Mouse (Mus musculus): ENCODE results near the gene Serpinc1. TPM values are rescaled to one million over a fixed set of nuclear protein-coding genes. Genes with fewer than 3 reads are reported as not detected.

Gene Serpinc1
- total RNA-seq, 2 experiments from 2014 or later: 0.44 to 0.49 TPM

DNA sequence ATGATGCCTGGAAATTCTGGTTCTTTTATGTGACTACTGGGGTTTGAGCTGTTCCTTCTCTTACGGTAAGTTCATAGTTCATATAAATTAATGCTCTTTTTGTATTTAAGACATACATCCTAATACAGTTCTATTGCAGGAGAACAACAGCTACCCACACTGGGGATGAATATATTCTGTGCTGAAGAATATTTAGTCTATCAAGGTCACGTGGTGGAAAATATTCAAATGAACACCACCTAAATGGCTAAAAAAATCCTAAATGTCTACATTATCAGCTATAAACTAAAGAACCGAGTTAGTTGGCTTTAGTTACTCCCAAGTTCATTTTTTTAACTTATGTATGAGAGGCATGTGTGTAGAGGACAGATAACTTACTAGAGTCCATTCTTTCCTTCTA lies 51.7 kb downstream of the Serpinc1 start:
- H3K27ac ChIP-seq: no peak overlapping the region
- no peak for TF ChIP-seq CTCF (conservative IDR thresholded peaks at IDR 0.05)
- H3K4me3 ChIP-seq: no peak overlapping the region
- no peak for DNase-seq (ENCODE audit: low spot score in 2 of 2)

DNA sequence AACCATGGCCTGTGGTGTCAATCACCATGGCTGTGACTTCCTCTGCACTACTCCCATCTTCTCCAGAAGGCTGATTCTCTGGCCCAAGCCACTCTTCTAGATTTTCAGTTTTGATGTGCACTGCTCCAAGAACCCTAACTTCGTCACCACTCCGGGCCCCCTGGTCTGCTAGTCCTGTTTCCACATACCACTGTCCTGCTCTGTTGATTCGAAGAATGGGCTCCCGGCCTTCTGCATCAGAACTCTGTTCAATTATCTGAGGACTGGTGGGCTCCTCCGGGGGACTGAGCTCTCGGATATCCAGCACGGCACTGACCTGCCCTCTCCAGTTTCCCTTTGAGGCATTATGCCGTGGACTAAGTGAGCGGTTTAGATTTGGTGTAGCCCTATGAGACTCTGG lies 53.5 kb downstream of the Serpinc1 start:
- Histone ChIP-seq H3K4me3 (no peak overlapping the region), H3K27ac (no peak overlapping the region)
- no peak for DNase-seq (ENCODE audit: low spot score in 2 of 2)
- no peak for TF ChIP-seq CTCF (conservative IDR thresholded peaks at IDR 0.05)

DNA sequence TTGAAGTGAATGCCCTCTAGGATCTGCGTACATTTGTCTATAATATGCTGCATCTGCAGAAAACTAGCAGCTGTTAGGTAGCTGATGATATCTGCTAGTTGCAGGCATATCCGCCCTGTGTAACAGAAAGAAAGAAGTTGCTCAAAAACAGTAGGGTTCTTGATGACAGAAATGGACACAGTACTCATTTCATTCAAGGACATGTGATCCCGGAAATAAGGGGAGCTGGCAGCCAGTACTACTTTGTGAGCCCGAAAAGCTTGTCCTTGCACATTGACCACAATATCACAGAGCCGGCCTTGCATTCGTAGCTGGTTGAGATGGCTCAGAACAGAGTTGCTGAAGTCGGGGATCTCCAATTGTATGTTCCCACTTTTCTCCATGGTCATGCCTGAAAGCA lies 54.0 kb downstream of the Serpinc1 start:
- no peak for TF ChIP-seq CTCF (conservative IDR thresholded peaks at IDR 0.05)

DNA sequence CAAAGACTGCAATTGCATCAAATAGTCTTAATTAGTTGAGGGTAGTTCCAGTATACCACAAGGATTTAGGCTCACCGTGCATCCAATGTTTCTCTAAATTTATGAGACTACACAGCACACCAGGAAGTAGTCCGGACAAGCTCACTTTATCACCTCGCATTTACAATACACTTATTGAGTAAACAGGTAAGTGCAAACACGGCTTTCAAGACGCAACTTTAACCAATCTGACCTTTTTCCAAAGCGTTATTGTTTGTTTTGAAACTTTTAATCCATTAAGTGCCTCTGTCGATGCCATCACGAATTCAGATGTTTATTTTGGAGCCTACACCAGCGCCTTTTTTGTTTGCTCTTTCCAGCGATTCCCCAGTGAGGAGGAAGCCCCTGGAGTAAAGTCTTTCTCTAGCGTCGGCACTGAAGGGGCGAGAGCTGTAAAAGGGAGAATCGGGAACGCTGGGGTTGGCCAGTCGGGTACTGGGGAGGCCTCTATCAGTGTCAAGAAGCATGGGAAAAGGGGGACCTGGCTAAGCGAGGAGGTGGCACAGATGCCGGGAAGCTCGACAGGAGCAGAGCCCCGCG lies 55.6 kb downstream of the Serpinc1 start:
- no peak for TF ChIP-seq CTCF (conservative IDR thresholded peaks at IDR 0.05)
- H3K27ac ChIP-seq: peak overlapping the region; percentile 98
- no peak for DNase-seq (ENCODE audit: low spot score in 2 of 2)
- peak overlapping the region; percentile 92 for H3K4me3 ChIP-seq

More for the DNA sequence above, 54.0 kb downstream of the Serpinc1 start:
- no peak overlapping the region for H3K27ac ChIP-seq
- no peak for DNase-seq (ENCODE audit: low spot score in 2 of 2)
- H3K4me3 ChIP-seq: no peak overlapping the region

DNA sequence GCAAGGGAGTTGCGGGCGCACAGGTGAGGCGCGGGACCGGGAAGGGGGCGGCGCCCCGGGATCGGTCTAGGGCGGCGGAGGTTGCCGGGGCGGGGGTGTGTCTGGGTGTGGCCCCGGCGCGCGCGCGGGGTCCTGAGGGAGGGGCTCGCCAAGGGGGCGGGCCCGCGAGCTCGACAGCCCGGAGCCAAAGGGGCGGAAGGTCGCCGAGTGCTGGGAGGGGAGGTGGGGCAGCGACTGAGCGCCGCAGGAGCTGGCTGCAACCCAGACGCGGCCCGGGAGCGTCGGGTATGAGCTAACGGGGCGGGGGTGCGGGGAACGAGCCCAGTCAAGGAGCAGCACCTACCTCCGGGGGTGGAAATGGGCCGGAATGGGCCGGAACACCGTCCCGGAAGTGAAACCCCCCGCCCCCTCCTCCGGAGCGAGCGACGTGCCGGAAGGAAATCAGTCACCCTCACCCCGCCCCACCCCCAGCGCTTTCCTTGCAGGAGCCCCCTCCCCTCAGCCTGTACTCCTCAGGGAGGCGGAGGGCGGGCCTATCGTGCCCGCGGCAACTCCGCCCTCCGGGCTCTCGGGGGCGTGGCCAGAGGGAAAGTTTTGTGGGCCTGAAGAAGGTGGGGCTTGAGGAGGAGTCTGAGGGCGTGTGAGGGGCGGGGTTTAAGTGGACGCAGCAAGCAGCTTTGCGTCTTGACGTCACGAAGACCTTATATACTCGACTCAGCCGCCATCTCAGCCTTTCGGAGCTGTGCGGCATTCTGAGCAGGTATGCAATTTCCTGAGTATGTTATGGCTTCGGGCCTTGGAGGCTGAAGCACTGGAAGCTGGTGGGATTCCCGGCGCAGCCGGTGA lies 56.3 kb downstream of the Serpinc1 start, which contains the start of gene Zbtb37:
TSS of gene Zbtb37 (minus strand) at position 415 of the 846 bp plus-strand sequence.
- Histone ChIP-seq H3K27ac (peak within 1 kb of the TSS; percentile 98), H3K4me3 (peak within 1 kb of the TSS; percentile 92)
- DNase-seq (ENCODE audit: low spot score in 2 of 2): peak; percentile 95 to 99
- no peak for TF ChIP-seq CTCF (conservative IDR thresholded peaks at IDR 0.05)

DNA sequence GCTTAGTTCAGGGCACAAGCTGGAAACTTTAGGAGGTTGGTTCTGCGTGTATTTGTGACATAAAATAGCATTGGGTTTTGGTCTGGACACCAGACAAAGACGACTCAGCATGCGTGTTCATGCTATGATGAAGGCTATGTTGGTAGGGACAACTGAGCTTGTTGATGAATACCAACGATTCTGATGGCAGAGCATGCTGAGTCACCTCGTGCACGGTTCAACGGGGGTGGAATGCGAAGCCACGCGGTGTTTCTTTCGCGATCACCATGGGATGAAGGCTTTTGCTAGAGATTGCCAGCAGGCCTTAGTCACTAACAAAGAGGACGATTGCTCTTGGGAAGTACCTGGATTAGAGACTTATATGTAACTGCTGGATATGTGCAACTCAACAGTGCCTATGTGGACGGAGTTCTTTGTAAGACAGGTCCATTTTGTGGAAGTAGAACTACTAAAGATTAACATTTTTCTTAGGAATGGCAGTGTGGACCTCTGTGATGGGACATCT lies 56.9 kb downstream of the Serpinc1 start:
- Histone ChIP-seq H3K4me3 (peak overlapping the region; percentile 92), H3K27ac (peak overlapping the region; percentile 98)
- DNase-seq (ENCODE audit: low spot score in 2 of 2): peak in 1 of 2 experiments; percentile 50
- TF ChIP-seq CTCF (conservative IDR thresholded peaks at IDR 0.05): no peak

DNA sequence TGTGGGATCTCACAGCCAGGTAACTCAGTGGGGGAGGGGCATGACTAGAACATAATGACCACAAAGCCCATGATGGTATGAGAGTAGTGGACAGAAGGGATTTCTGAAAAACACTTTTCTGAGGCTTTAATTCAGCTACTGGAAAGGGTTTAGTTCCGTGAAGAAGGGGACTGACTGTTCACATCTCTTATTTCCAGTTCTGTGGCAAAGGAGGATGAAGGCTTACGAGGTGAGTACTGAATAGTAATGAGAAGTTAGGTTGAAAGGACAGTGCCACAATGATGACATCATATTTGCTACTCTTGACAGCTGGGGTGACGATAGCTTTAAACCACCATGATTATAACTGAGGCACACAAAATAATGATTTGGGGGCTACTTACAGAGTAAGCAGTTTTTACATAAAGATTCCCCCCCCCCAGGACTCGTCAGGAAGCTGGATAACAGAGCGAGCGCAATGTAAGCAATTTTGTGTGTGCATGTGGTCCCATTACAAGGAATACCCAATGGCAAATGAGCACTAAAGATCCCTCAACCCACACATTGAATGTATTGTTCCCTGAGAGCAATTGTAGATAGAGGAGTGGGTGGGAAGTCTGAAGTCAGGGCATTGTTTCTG lies 57.5 kb downstream of the Serpinc1 start:
- peak in 1 of 2 experiments; percentile 4 for DNase-seq (ENCODE audit: low spot score in 2 of 2)

DNA sequence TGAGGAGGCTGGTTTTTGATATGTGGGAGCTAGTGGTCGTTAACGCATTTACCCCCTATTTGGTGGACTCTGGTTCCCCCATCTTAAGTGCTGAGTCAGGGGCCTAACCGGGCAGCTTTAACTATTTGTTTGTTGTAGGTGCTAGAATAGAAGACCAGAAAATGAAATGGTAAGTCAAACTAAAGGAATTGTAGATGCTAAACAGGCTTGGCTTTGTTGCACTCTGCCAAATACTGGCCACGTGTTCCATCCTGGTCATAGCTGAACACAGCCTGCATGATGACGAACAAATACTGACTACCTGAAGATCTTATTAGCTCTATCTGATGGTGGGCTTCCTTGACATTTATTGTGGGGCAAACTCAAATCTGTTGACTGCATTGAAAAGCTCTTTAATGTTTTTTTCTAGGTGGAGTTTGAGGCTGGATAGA lies 58.0 kb downstream of the Serpinc1 start:
- Histone ChIP-seq H3K4me3 (peak overlapping the region; percentile 92), H3K27ac (peak overlapping the region; percentile 98)
- no peak for TF ChIP-seq CTCF (conservative IDR thresholded peaks at IDR 0.05)
- DNase-seq (ENCODE audit: low spot score in 2 of 2): no peak

More for the DNA sequence above, 57.5 kb downstream of the Serpinc1 start:
- Histone ChIP-seq H3K27ac (peak overlapping the region; percentile 98), H3K4me3 (peak overlapping the region; percentile 92)
- TF ChIP-seq CTCF (conservative IDR thresholded peaks at IDR 0.05): no peak

DNA sequence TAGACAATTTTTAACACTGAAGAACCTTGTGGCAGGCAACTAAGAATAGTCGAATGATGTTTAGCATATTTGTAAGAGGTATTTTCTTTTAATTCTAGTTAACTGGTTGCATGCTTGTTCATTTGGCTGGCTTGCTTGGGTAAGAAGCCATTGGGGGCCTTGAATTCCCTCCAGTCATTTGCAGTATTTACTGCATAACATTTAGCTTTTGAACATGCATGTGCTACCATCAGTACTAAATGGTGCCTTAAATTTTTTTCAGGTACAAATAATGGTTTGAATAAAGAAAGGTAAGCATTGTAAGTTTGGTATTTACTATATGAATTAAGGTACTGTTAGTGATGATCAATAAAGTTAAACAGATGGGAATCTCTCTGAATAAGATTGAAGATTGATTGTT lies 58.6 kb downstream of the Serpinc1 start:
- peak overlapping the region; percentile 98 for H3K27ac ChIP-seq
- no peak for TF ChIP-seq CTCF (conservative IDR thresholded peaks at IDR 0.05)

DNA sequence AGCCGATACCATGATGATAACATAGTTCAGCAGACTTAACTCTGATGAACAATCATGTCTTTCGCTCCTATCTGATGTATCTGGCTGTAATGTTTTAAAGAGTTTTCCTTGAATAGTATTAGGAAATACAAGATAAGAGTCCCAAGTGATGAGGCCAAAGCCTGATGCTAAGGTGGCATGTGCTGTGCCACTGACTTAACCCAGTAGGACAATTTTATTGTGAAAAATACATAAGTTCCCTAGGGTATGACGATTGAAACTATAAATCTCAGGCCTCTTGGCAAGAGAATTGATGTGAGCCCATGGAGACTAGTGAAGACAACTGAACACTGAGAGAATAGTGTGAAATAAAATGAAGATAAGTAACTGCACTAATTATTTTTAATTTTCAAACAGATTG lies 59.2 kb downstream of the Serpinc1 start:
- Histone ChIP-seq H3K4me3 (peak overlapping the region; percentile 92), H3K27ac (peak overlapping the region; percentile 98)
- no peak for DNase-seq (ENCODE audit: low spot score in 2 of 2)
- no peak for TF ChIP-seq CTCF (conservative IDR thresholded peaks at IDR 0.05)

More for the DNA sequence above, 58.6 kb downstream of the Serpinc1 start:
- peak overlapping the region; percentile 92 for H3K4me3 ChIP-seq
- no peak for DNase-seq (ENCODE audit: low spot score in 2 of 2)

DNA sequence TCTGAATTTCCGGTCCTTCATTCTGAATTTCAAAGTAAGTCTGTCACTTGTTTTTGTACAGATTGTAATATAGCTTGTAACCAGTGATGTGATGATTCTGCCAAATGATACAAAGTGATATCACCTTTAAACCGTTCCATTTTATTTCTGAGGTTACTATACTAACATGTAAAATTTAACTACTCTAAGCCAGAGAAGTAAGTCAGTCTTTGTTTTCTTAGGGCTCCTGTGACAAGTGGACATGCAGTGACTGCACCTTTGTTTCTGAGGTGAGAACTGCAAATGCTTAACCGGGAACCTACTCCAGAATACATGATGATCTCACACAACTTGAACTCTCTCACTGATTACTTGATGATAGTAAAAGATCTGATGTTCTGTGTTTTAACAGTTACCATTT lies 59.6 kb downstream of the Serpinc1 start:
- H3K4me3 ChIP-seq: peak overlapping the region; percentile 2; the same call in 1 of the 2 replicates
- no peak overlapping the region; the same call in 1 of the 2 replicates for H3K27ac ChIP-seq

DNA sequence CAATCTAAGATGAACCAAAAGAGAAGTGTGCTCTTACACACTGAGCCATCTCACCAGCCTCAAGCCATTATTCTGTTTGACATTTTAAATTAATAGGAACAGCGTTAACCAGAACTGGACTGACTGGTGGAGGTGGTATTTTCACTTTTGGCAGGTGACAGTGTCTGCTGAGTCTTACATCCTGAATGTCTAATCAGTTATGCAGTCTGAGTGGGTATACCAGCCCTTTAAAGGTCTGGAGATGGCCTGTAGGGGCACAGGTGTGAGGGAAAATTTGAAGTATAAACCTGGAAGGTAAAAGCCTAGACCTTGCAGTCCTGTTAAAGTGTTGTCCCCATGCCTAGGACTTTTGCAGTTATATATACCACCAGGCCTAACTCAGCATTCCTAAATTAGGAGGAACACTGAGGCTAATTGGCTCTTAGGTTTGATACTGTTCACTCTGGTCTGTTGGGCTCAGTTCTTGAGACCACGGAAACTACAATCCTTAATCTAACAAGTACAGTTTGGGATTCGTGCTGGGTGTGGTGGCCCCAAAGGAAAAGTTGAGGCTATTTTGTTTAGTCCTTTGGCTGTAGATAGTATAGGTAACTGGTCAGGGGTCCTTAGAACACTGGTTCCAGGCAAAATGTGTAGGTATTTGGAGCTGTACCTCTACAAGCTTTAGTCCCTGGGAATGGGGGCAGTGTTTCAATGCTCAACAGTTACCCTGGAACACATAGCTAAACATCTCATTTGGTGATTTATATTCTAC lies 60.8 kb downstream of the Serpinc1 start:
- no peak for DNase-seq (ENCODE audit: low spot score in 2 of 2)
- H3K27ac ChIP-seq: no peak overlapping the region
- no peak overlapping the region for H3K4me3 ChIP-seq
- TF ChIP-seq CTCF (conservative IDR thresholded peaks at IDR 0.05): no peak

More for the DNA sequence above, 59.6 kb downstream of the Serpinc1 start:
- DNase-seq (ENCODE audit: low spot score in 2 of 2): no peak
- no peak for TF ChIP-seq CTCF (conservative IDR thresholded peaks at IDR 0.05)
